Mouse (Mus musculus) myocyte (in vitro differentiated cells): Measurements from ENCODE around the gene Zfp385c.
A peak's percentile ranks its signal among the peaks of the same experiment; 100 is the strongest.

Experiments
- E2F4 ChIP-seq: IDR thresholded peaks from one replicate; pipeline ENCODE4 v1.6.1; 2011; ENCODE audit warnings: mild to moderate bottlenecking, control low read depth, moderate library complexity; ENCODE audit not compliant: insufficient read depth
- MAX ChIP-seq: IDR thresholded peaks from one replicate; pipeline ENCODE4 v1.6.1; 2011; ENCODE audit warnings: low read depth, mild to moderate bottlenecking, control low read depth
- MYOD1 ChIP-seq, 3 experiments: IDR thresholded peaks; one replicate each; pipeline ENCODE4 v1.6.1; 2011; ENCODE audit warnings: control low read depth in 2 of 3, low read depth in 2 of 3, mild to moderate bottlenecking in 2 of 3, moderate library complexity in 1 of 3; ENCODE audit not compliant: insufficient read length in 2 of 3, control insufficient read depth in 1 of 3
- MYOG ChIP-seq, 3 experiments: IDR thresholded peaks; one replicate each; pipeline ENCODE4 v1.6.1; 2011; ENCODE audit warnings: control low read depth in 2 of 3, low read depth in 2 of 3, mild to moderate bottlenecking in 2 of 3; ENCODE audit not compliant: insufficient read length in 2 of 3, control insufficient read depth in 1 of 3, insufficient read depth in 1 of 3
- POLR2A ChIP-seq: IDR thresholded peaks from one replicate; pipeline ENCODE4 v1.6.1; 2011; ENCODE audit warnings: low read depth, mild to moderate bottlenecking, control low read depth, moderate library complexity; ENCODE audit not compliant: insufficient read length
- POLR2AphosphoS2 ChIP-seq: IDR thresholded peaks from one replicate; pipeline ENCODE4 v1.6.1; 2011; ENCODE audit warnings: low read depth, control low read depth; ENCODE audit not compliant: insufficient read length
- REST ChIP-seq: IDR thresholded peaks from one replicate; pipeline ENCODE4 v1.6.1; 2011; ENCODE audit warnings: mild to moderate bottlenecking, control low read depth, moderate library complexity; ENCODE audit not compliant: insufficient read depth, insufficient read length
- USF1 ChIP-seq: IDR thresholded peaks from one replicate; pipeline ENCODE4 v1.6.1; 2011; ENCODE audit warnings: low read depth, mild to moderate bottlenecking, control low read depth, moderate library complexity

DNA sequence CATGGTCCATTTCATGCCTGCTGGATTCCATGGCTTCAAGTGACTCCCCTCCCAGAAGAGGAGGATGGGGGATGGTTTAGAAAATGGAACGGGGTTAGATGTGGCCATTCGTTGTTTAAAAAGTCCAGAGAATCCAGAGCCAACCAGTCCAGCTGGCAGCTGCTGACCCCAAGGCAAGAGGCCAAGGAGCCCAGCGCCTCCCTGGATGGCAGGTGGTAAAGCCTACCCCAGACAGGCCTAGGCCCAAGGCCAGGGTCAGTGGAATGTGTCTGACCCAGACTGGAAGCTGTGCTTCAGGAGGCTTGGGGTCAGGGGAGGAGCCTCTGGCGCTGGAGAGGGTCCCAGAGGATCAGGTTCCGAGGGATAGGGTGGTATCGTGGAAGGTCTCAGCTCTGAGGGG is 49.1 kb upstream of the Zfp385c start:
- TF ChIP-seq POLR2A (no peak), USF1 (no peak), MAX (no peak), POLR2AphosphoS2 (no peak), E2F4 (no peak), REST (no peak), MYOD1 (IDR thresholded peaks at IDR 0.05; ENCODE audit: control insufficient read depth in 1 of 3, insufficient read length in 2 of 3, low read depth in 2 of 3) (peak; percentile 64 to 96 (median 95)), MYOG (IDR thresholded peaks at IDR 0.05; ENCODE audit: control insufficient read depth in 1 of 3, insufficient read depth in 1 of 3, insufficient read length in 2 of 3, low read depth in 2 of 3) (peak; percentile 62 to 98 (median 95))
